Mouse (Mus musculus) limb, embryonic 11.5 days (tissue): ENCODE data around the gene Tspan18. TPM values are rescaled to one million over a fixed set of nuclear protein-coding genes. Genes with fewer than 3 reads are reported as not detected.

Source experiments
- ATAC-seq: fragments of 200-750 bp; cut with Nextera tagmentation; 2 replicates; pipeline ENCODE4 v1.8.0; 2017; ENCODE audit warnings: low read depth; ENCODE audit not compliant: insufficient number of reproducible peaks, low FRiP score, low TSS enrichment
- DNase-seq: peaks from one replicate; pipeline ENCODE4 v3.0.0-alpha.2; 2015; ENCODE audit warnings: low spot score
- H3K27ac ChIP-seq: fragments of 300-500 bp; sonication (generic); replicated peaks from 2 replicates; pipeline ENCODE4 v1.5.1; 2014; ENCODE audit warnings: low read depth, mild to moderate bottlenecking, low read length
- H3K27me3 ChIP-seq: fragments of 300-500 bp; sonication (generic); 2 replicates; pipeline ENCODE4 v1.6.1; 2014; ENCODE audit warnings: mild to moderate bottlenecking, low read length, mixed read lengths; ENCODE audit not compliant: control insufficient read depth, insufficient read depth
- H3K36me3 ChIP-seq: fragments of 300-500 bp; sonication (generic); 2 replicates; pipeline ENCODE4 v1.6.1; 2014; ENCODE audit warnings: mild to moderate bottlenecking, low read length, moderate library complexity, mixed read lengths; ENCODE audit not compliant: control insufficient read depth, insufficient read depth
- H3K4me1 ChIP-seq: fragments of 300-500 bp; sonication (generic); 2 replicates; pipeline ENCODE4 v1.6.1; 2014; ENCODE audit warnings: low read length, mixed read lengths; ENCODE audit not compliant: control insufficient read depth, insufficient read depth
- H3K4me2 ChIP-seq: fragments of 300-500 bp; sonication (generic); 2 replicates; pipeline ENCODE4 v1.6.1; 2014; ENCODE audit warnings: low read depth, mild to moderate bottlenecking, moderate library complexity; ENCODE audit not compliant: severe bottlenecking
- H3K4me3 ChIP-seq: fragments of 300-500 bp; sonication (generic); 2 replicates; pipeline ENCODE4 v1.5.1; 2014; ENCODE audit warnings: low read depth, low read length
- H3K9ac ChIP-seq: fragments of 300-500 bp; sonication (generic); 2 replicates; pipeline ENCODE4 v1.6.1; 2014; ENCODE audit warnings: mild to moderate bottlenecking, low read length
- H3K9me3 ChIP-seq: fragments of 300-500 bp; sonication (generic); 2 replicates; pipeline ENCODE4 v1.6.1; 2016; ENCODE audit warnings: low read length; ENCODE audit not compliant: control insufficient read depth
- WGBS: fragments of 180-500 bp; shearing (Covaris S2); extraction: QIAGEN DNeasy Blood & Tissue Kit; methylation state at CpG from one replicate; pipeline ENCODE4 v1.1.7; 2014; 5-methylcytosine and 5-hydroxymethylcytosine counted together
- polyA plus RNA-seq: library from polyadenylated mRNA; unstranded; fragments of >200 nt; fragmentation: Nextera tagmentation; extraction: Ambion mirVana; gene quantifications from 2 replicates; pipeline ENCODE4 v1.2.1, GENCODE M21; 2014

The Tspan18 gene
- polyA plus RNA-seq, 1 experiment from 2014 or later: 23.1 TPM

DNA sequence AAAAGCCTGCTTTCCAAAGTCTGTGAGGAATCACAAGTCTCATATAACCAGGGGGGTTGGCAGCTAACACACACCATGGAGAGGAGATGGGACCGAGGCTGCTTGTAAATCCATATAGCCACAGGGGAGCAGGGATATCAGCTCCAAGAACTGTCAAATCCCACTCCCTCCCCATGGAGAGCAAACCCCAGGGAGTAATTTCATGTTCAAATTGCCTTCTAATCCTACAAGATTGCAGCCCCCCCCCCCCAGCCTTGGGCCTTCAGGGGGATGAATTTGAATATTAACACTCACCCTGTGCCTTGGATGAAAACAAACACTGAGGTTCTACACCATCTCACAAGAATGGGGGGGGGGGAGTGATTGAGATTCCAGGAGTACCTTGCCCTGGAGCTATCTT is 60.4 kb downstream of the Tspan18 start:
- 27% methylated on average over 1 of the region's 1 CpGs for WGBS
- H3K36me3 ChIP-seq: no peaks in the 10 kb centered on the region
- H3K4me2 ChIP-seq: no peak overlapping the region
- H3K27ac ChIP-seq: no peak overlapping the region
- peaks cover 19% of the 10 kb centered on the region for H3K4me1 ChIP-seq
- H3K27me3 ChIP-seq: no peaks in the 10 kb centered on the region
- no peak for ATAC-seq
- H3K4me3 ChIP-seq: no peak overlapping the region
- no peaks in the 10 kb centered on the region for H3K9me3 ChIP-seq
- no peak overlapping the region for H3K9ac ChIP-seq
- no peak for DNase-seq

DNA sequence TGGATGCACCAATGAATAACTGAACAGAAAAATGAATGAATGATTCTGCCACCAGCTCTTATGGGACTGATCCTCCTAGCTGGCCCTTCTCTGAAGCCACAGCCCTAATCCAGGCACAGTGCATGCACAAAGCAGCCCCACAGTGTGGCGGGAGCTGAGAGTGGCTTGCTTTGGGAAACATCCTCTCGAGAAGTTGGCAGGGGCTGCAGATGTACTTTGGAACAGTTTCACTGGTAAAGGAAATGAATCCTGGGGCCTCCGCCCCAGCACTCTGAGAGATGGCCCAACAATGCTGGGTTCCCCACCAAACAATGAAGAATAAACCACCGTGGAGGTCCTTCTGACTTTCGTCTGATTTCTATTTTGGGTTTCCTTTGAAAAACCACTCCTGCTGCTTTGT is 64.2 kb downstream of the Tspan18 start:
- no peaks in the 10 kb centered on the region for H3K27me3 ChIP-seq
- no peaks in the 10 kb centered on the region for H3K9me3 ChIP-seq

DNA sequence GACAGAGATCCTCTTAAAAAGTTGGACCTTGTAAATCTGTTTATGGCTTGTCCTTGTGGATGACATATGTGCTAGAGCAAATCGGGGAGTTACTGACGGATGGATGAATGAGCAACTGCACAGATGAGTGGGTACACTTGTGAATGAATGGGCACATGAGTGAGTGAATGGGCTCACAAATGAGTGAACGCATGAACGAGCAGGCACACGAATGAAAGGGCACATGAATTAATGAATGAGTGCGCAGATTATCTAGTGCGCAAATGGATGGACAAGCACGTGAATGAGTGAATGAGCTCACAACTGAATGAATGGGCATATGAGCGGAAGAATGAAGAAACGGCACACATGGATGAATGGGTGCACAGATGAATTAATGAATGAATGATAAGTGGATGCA is 64.7 kb downstream of the Tspan18 start:
- Histone ChIP-seq H3K9ac (no peak overlapping the region), H3K4me1 (peaks cover 21% of the 10 kb centered on the region), H3K27ac (no peak overlapping the region), H3K9me3 (no peaks in the 10 kb centered on the region), H3K27me3 (no peaks in the 10 kb centered on the region), H3K36me3 (no peaks in the 10 kb centered on the region), H3K4me2 (no peak overlapping the region), H3K4me3 (no peak overlapping the region)
- DNase-seq (no peak), ATAC-seq (no peak)
- 91% methylated on average over 10 of the region's 10 CpGs for WGBS

More for the DNA sequence above, 64.2 kb downstream of the Tspan18 start:
- DNase-seq (no peak), ATAC-seq (no peak)
- Histone ChIP-seq H3K4me1 (peaks cover 21% of the 10 kb centered on the region), H3K9ac (no peak overlapping the region), H3K27ac (no peak overlapping the region), H3K4me2 (no peak overlapping the region), H3K36me3 (no peaks in the 10 kb centered on the region), H3K4me3 (no peak overlapping the region)
- 84% methylated on average over 5 of the region's 5 CpGs for WGBS

DNA sequence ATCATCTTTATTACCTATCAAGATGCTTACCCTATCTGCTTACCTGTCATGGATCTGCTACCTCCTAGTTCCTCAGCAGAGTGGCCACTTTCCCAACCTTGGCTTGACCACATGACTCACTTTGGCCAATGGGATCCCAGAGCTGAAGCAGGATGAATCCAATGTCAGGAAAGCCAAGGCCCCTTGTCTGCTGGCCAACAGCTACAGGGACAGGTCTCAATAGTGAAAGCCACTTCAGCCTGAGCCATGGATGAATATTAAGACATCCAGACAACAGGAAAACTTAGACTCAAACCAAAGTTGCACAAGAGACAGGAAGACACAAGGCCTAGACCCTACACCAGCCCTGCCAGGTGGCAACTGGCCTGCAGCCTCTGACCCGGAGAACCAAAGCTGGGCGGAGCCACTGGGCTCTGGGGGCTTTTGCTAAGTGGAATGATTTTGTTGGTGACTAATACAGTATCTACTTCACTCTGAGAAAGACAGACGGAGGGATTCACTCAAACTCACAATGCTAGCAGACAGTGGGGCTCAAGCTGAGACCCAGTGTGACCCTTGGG is 65.5 kb downstream of the Tspan18 start:
- H3K4me2 ChIP-seq: no peak overlapping the region
- no peak overlapping the region for H3K9ac ChIP-seq
- no peaks in the 10 kb centered on the region for H3K36me3 ChIP-seq
- H3K27ac ChIP-seq: no peak overlapping the region
- DNase-seq (no peak), ATAC-seq (no peak)
- 89% methylated on average over 3 of the region's 3 CpGs for WGBS
- H3K27me3 ChIP-seq: no peaks in the 10 kb centered on the region
- H3K4me3 ChIP-seq: no peak overlapping the region
- no peaks in the 10 kb centered on the region for H3K9me3 ChIP-seq
- H3K4me1 ChIP-seq: peaks cover 21% of the 10 kb centered on the region

DNA sequence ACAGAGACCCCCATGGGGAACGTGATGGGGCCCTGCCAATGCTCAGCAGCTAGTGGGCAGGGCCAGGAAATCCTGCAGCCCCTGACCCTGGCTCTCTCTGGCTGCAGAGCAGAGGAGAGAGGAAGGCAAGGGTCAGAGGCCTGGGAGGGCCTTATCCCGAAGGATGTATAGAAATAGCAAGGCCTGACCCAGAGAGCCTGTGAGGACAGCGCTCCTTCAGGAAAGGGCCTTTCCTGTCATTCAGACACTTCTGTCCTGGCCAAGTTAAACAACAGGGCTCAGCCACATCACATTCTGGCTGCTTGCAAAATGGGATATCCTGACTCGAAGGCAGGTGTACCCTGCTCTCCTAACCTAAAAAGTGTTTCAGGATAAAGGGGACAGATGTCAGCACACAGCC is 66.5 kb downstream of the Tspan18 start:
- H3K4me3 ChIP-seq: no peak overlapping the region
- H3K9me3 ChIP-seq: no peaks in the 10 kb centered on the region
- 62% methylated on average over 4 of the region's 4 CpGs for WGBS
- peaks cover 19% of the 10 kb centered on the region for H3K4me1 ChIP-seq
- H3K4me2 ChIP-seq: no peak overlapping the region
- H3K27ac ChIP-seq: no peak overlapping the region
- no peak for DNase-seq
- ATAC-seq: no peak
- no peaks in the 10 kb centered on the region for H3K27me3 ChIP-seq
- H3K9ac ChIP-seq: no peak overlapping the region
- H3K36me3 ChIP-seq: no peaks in the 10 kb centered on the region

DNA sequence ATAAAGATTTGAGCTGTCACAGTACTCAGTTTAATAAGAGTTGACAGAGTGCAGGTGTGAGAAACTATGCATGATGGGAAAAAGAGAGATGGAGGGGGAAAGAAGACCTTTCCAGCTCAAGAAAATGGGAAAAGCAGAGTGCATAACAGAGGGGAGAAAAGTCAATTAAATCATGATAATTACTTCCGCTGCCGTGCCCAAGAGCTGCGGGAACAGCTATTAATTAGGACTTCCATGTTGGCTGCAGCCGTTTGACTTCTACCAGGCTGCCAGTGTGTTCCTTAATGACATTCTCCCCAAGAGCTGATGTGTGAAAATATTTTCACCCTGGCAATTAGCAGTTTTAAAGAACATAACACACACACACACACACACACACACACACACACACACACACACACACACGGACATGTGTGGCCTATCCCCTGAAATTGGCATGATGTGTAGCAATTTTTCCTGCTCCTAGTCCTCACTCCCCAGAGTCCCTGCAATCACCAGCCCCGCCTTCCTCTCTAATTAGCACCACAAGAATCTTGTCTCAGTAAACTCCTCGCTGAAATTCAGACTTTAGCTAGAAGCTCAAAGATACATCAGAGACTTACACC is 67.6 kb downstream of the Tspan18 start:
- Histone ChIP-seq H3K9me3 (no peaks in the 10 kb centered on the region), H3K36me3 (no peaks in the 10 kb centered on the region), H3K27ac (no peak overlapping the region), H3K27me3 (no peaks in the 10 kb centered on the region), H3K4me1 (peaks cover 25% of the 10 kb centered on the region), H3K9ac (no peak overlapping the region), H3K4me2 (no peak overlapping the region), H3K4me3 (no peak overlapping the region)
- ATAC-seq (no peak), DNase-seq (no peak)
- WGBS: 38% methylated on average over 7 of the region's 7 CpGs

DNA sequence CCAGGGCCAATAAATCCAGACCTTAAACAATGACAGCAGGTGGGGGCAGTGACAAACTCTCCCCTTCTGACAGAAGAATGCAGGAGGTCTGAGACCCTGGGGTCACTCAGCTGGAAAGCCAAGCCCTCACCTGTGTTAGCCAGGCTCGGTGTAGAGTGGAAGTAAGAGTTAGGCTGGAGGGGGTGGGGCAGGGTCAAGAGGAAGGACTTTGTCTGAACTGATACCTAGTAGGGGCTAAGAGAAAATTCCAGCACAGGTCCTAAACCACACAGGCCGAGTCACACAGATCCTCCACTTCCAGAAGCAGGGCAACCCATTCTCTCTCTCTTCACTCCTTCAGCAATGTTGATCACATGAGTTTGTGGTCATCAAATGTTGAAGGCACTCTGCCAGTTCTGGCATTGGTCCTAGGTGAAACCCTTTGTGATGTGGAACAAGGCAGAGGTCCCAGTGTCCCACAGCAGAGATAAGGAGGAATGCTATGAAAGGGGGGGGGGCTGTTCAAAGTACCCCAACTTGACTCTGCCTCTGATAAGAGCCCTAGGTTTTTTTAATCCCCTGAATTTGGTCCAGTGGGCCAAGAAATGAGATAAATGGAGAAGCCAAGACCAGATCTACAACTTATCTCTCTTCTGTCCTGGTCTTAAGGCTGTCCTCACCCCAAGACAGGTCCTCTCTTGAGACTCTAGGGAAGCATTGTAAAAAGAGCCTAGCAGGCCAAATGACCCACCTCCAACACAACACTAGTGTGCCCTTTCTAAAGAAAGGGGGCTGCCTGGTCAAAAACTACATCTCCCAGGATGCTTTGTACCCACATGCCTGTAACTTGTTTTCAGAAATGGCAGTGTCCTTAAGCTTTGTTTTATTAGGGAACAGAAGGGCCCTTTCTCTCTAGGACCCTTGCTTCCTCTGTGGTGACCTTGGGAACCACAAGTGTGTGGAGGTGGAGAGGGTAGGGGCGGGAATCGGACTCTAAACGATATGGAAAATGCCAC is 71.7 kb downstream of the Tspan18 start:
- 66% methylated on average over 5 of the region's 5 CpGs for WGBS
- H3K27ac ChIP-seq: no peak overlapping the region; the same call in 1 of the 2 replicates

DNA sequence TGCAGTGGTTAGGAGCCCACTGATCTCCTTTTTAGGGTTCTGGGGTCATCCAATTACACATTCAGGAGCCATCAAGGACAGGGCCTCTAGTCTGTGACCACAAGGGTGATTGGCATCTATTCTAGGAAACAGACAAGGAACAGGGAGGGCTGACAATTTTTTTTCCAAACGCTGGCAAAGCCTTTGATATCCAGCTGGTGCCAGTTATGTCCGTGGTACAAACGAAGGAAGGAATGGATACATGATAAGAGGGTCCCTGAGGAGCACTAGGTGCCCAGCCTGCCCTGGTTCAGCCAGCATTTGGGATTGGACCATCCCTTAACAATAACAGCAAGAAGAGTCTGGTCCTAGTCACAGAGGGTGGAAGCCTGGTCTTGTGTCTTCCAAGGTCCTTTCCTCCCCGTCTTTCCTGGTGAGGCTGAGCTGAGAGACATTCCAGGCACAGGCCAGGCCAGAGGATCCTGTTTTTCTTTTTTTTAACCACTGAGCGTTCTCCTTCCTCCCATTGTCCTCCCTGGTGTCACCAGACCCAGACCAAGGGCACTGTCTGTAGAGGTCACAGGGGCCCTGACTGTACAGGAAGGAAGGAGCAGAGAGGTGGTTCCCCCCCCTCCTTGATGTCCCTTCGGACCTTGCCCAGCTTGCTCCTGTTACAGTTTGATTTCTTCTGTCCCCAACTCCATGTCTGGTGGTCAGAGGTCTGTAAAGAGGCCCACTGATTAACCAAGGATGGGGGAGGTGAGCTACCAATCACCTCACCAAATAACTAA is 72.6 kb downstream of the Tspan18 start:
- Histone ChIP-seq H3K4me2 (no peak overlapping the region), H3K27me3 (no peaks in the 10 kb centered on the region), H3K27ac (peak overlapping the region; percentile 30; the same call in 1 of the 2 replicates), H3K4me3 (no peak overlapping the region), H3K4me1 (peaks cover 33% of the 10 kb centered on the region), H3K9me3 (no peaks in the 10 kb centered on the region), H3K36me3 (no peaks in the 10 kb centered on the region), H3K9ac (no peak overlapping the region)
- ATAC-seq (no peak), DNase-seq (no peak)
- WGBS: 64% methylated on average over 6 of the region's 6 CpGs

More for the DNA sequence above, 71.7 kb downstream of the Tspan18 start:
- Histone ChIP-seq H3K4me3 (no peak overlapping the region), H3K9ac (no peak overlapping the region), H3K27me3 (no peaks in the 10 kb centered on the region), H3K9me3 (no peaks in the 10 kb centered on the region), H3K36me3 (no peaks in the 10 kb centered on the region), H3K4me2 (no peak overlapping the region), H3K4me1 (peaks cover 37% of the 10 kb centered on the region)
- DNase-seq: no peak
- no peak for ATAC-seq
